Mouse (Mus musculus): Measurements from ENCODE around the gene Hax1. TPM values are rescaled to one million over a fixed set of nuclear protein-coding genes. Genes with fewer than 3 reads are reported as not detected.
A peak's percentile ranks its signal among the peaks of the same experiment; 100 is the strongest.

The Hax1 gene
- polyA plus RNA-seq, 1 experiment from 2014 or later: 79.4 TPM

- Histone ChIP-seq H3K27ac (ENCODE audit: poor library complexity, severe bottlenecking) (no peak overlapping the region), H3K9me3 (replicated peaks) (no peaks in the 10 kb centered on the region), H3K4me3 (no peak overlapping the region), H3K27me3 (replicated peaks) (no peaks in the 10 kb centered on the region), H3K4me1 (replicated peaks) (no peaks in the 10 kb centered on the region), H3K4me2 (no peak overlapping the region), H3K9ac (no peak overlapping the region), H3K36me3 (no peaks in the 10 kb centered on the region)
- ATAC-seq (ENCODE audit: insufficient number of reproducible peaks, low FRiP score): no peak
- WGBS: 54% methylated on average over 3 of the region's 3 CpGs
Observed at GRCm38 (mm10) chr3:89987211-89987610, 11.4 kb downstream of the Hax1 start.

DNA sequence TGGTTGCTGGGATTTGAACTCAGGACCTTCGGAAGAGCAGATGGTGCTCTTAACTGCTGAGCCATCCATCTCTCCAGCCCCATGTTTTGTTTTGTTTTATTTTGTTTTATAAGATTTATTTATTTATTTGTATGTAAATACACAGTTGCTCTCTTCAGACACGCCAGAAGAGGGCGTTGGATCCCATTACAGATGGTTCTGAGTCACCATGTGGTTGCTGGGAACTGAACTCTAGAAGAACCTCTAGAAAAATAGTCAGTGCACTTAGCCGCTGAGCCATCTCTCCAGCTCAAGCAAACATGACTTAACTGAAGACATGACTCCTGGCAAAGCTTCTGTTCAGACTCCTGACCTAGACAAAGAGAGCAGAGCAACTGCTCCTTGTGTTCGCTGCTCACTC lies 16.2 kb downstream of the Hax1 start:
- Histone ChIP-seq H3K4me2 (no peak overlapping the region), H3K9ac (no peak overlapping the region), H3K36me3 (no peaks in the 10 kb centered on the region), H3K4me1 (replicated peaks) (no peaks in the 10 kb centered on the region), H3K27ac (ENCODE audit: poor library complexity, severe bottlenecking) (no peak overlapping the region), H3K27me3 (replicated peaks) (no peaks in the 10 kb centered on the region), H3K9me3 (replicated peaks) (no peaks in the 10 kb centered on the region), H3K4me3 (no peak overlapping the region)
- WGBS: 64% methylated on average over 5 of the region's 5 CpGs
- no peak for ATAC-seq (ENCODE audit: insufficient number of reproducible peaks, low FRiP score)

DNA sequence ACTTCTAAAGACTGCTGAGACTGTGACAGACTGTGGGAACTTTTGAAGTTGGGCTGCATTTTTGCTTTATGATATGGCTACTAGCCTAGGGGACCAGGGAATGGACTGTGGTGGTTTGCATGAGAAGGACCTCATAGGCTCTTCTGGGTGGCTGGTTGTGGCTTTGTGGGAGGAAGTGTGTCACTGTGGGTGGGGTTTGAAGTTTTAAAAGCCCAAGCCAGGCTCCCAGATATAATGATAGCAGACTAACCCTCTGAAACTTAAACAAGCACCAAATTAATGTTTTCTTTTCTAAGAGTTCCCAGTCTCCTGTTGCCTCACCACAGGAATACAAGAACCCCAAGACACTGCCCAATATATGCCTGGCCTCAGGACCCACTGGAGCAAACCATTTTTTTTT lies 21.7 kb downstream of the Hax1 start:
- H3K27ac ChIP-seq (ENCODE audit: poor library complexity, severe bottlenecking): no peak overlapping the region
- H3K9ac ChIP-seq: no peak overlapping the region
- H3K4me3 ChIP-seq: no peak overlapping the region
- no peak overlapping the region for H3K4me2 ChIP-seq
- no peaks in the 10 kb centered on the region for H3K27me3 ChIP-seq (replicated peaks)
- no peaks in the 10 kb centered on the region for H3K9me3 ChIP-seq (replicated peaks)
- ATAC-seq (ENCODE audit: insufficient number of reproducible peaks, low FRiP score): no peak
- no peaks in the 10 kb centered on the region for H3K36me3 ChIP-seq
- no peaks in the 10 kb centered on the region for H3K4me1 ChIP-seq (replicated peaks)

GRCm38 (mm10) chr3:89968509-89968908 lies 30.1 kb downstream of the Hax1 start:
- H3K9me3 ChIP-seq (replicated peaks): no peaks in the 10 kb centered on the region
- H3K27me3 ChIP-seq (replicated peaks): no peaks in the 10 kb centered on the region
- H3K4me1 ChIP-seq (replicated peaks): peaks cover 17% of the 10 kb centered on the region
- 49% methylated on average over 7 of the region's 7 CpGs for WGBS
- H3K27ac ChIP-seq (ENCODE audit: poor library complexity, severe bottlenecking): no peak overlapping the region
- H3K4me2 ChIP-seq: no peak overlapping the region
- no peak overlapping the region for H3K4me3 ChIP-seq
- H3K36me3 ChIP-seq: no peaks in the 10 kb centered on the region
- no peak for ATAC-seq (ENCODE audit: insufficient number of reproducible peaks, low FRiP score)
- no peak overlapping the region for H3K9ac ChIP-seq

- H3K9me3 ChIP-seq (replicated peaks): no peaks in the 10 kb centered on the region
- H3K36me3 ChIP-seq: no peaks in the 10 kb centered on the region
- no peak overlapping the region for H3K27ac ChIP-seq (ENCODE audit: poor library complexity, severe bottlenecking)
- no peaks in the 10 kb centered on the region for H3K27me3 ChIP-seq (replicated peaks)
- no peak overlapping the region for H3K9ac ChIP-seq
- H3K4me2 ChIP-seq: no peak overlapping the region
- peaks cover 20% of the 10 kb centered on the region for H3K4me1 ChIP-seq (replicated peaks)
- 70% methylated on average over 4 of the region's 4 CpGs for WGBS
- ATAC-seq (ENCODE audit: insufficient number of reproducible peaks, low FRiP score): no peak
- H3K4me3 ChIP-seq: no peak overlapping the region
Observed at GRCm38 (mm10) chr3:89966946-89967345, 31.6 kb downstream of the Hax1 start.

DNA sequence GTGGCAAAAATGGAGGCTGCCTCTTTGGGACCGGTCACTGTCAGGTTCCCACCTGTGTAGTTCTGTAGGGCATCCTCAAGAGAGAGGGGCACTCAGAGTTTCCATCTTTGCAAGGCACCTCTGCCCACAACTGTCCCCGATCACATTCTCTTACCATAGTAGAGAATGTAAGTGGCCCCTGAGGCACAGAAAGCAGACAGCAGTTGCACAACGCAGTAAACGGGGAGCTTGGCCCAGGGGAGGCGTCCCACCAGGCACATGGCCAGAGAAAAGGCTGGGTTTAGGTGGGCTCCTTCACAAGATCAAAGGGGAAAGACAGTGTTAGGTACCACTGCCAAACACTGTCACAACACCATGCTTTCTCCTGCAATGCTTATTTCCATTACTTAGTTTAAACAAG lies 32.6 kb downstream of the Hax1 start:
- H3K9me3 ChIP-seq (replicated peaks): no peaks in the 10 kb centered on the region
- H3K27me3 ChIP-seq (replicated peaks): no peaks in the 10 kb centered on the region
- H3K9ac ChIP-seq: no peak overlapping the region
- ATAC-seq (ENCODE audit: insufficient number of reproducible peaks, low FRiP score): no peak
- H3K27ac ChIP-seq (ENCODE audit: poor library complexity, severe bottlenecking): no peak overlapping the region
- H3K4me2 ChIP-seq: no peak overlapping the region
- H3K4me3 ChIP-seq: no peak overlapping the region
- 93% methylated on average over 5 of the region's 5 CpGs for WGBS
- H3K36me3 ChIP-seq: no peaks in the 10 kb centered on the region
- peaks cover 29% of the 10 kb centered on the region for H3K4me1 ChIP-seq (replicated peaks)

DNA sequence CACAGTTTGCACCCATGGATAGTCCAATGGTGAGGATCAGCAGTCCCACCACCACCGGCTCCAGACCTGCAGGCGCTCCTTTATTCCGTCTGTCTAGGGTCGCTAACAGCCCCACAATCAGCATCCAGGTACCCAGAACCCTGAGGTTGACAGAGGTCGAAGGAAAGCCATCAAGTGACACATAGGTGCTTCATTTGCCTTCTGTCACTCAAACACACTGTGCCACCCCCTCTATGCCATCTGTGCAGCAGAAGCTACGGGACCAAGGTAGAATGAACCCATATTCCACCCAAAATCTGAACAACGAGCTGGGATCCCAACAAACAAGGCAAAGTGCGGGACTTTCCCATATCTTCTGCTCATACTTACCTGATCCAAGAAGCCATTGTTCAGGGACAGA lies 33.0 kb downstream of the Hax1 start:
- ATAC-seq (ENCODE audit: insufficient number of reproducible peaks, low FRiP score): no peak
- 94% methylated on average over 8 of the region's 8 CpGs for WGBS
- Histone ChIP-seq H3K9ac (no peak overlapping the region), H3K4me1 (replicated peaks) (peaks cover 34% of the 10 kb centered on the region), H3K4me2 (no peak overlapping the region), H3K9me3 (replicated peaks) (no peaks in the 10 kb centered on the region), H3K27me3 (replicated peaks) (no peaks in the 10 kb centered on the region), H3K4me3 (no peak overlapping the region), H3K27ac (ENCODE audit: poor library complexity, severe bottlenecking) (no peak overlapping the region), H3K36me3 (no peaks in the 10 kb centered on the region)

GRCm38 (mm10) chr3:89963926-89964739 lies 34.4 kb downstream of the Hax1 start:
- WGBS: 25% methylated on average over 22 of the region's 22 CpGs
- peaks cover 6% of the 10 kb centered on the region; the same call in 1 of the 2 replicates for H3K36me3 ChIP-seq
- H3K4me2 ChIP-seq: peak overlapping the region; percentile 98
- no peaks in the 10 kb centered on the region for H3K9me3 ChIP-seq (replicated peaks)
- H3K4me1 ChIP-seq (replicated peaks): peaks cover 47% of the 10 kb centered on the region
- H3K9ac ChIP-seq: peak overlapping the region; percentile 99
- H3K27me3 ChIP-seq (replicated peaks): no peaks in the 10 kb centered on the region
- peak overlapping the region; percentile 100 for H3K27ac ChIP-seq (ENCODE audit: poor library complexity, severe bottlenecking)
- no peak for ATAC-seq (ENCODE audit: insufficient number of reproducible peaks, low FRiP score)
- peak overlapping the region; percentile 93 for H3K4me3 ChIP-seq

DNA sequence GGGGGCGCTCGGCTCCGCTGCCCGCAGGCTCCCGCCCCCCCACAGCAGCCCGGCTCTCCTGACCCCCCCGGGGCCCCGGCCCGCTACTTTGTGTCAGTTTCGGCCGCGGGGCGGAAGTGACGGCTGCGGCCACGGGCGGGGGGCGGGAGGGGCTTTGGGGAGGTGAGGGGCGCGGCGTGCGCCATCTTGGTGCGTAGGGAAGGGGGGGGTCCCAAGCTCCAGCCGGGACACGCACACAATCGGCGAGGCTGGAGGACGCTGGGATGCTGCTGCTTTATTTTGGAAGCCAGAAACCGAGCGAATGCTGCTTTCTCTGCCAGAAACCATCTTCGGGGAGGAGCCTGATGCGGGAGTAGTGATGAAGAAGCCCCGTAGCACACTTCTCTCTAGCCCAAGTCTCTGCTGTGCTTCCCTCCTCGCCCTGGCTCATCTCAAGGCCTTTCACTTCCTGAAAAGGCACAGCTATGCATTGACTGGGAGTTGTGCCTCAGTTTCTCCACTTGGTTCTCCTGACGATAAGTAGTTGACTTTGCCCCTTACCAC lies 35.3 kb downstream of the Hax1 start, which contains the start of gene Atp8b2:
Gene Atp8b2, minus strand, starts transcription at position 288 of the 543 bp plus-strand sequence.
- Histone ChIP-seq H3K9ac (peak within 1 kb of the TSS; percentile 99), H3K4me3 (peak within 1 kb of the TSS; percentile 93), H3K9me3 (replicated peaks) (no peaks in the 10 kb centered on the region), H3K27me3 (replicated peaks) (no peaks in the 10 kb centered on the region), H3K4me1 (replicated peaks) (peaks cover 46% of the 10 kb centered on the region), H3K27ac (ENCODE audit: poor library complexity, severe bottlenecking) (peak within 1 kb of the TSS; percentile 100), H3K4me2 (peak within 1 kb of the TSS; percentile 98), H3K36me3 (peaks cover 14% of the 10 kb centered on the region)
- ATAC-seq (ENCODE audit: insufficient number of reproducible peaks, low FRiP score): peak; percentile 69
- WGBS: 1% methylated on average over 34 of the region's 35 CpGs

- no peaks in the 10 kb centered on the region for H3K9me3 ChIP-seq (replicated peaks)
- H3K4me3 ChIP-seq: peak overlapping the region; percentile 93
- peak overlapping the region; percentile 98 for H3K4me2 ChIP-seq
- ATAC-seq (ENCODE audit: insufficient number of reproducible peaks, low FRiP score): peak; percentile 0
- no peaks in the 10 kb centered on the region for H3K27me3 ChIP-seq (replicated peaks)
- H3K4me1 ChIP-seq (replicated peaks): peaks cover 46% of the 10 kb centered on the region
- H3K27ac ChIP-seq (ENCODE audit: poor library complexity, severe bottlenecking): peak overlapping the region; percentile 100
- H3K9ac ChIP-seq: peak overlapping the region; percentile 99
- under 1% methylated on average over 30 of the region's 30 CpGs for WGBS
- H3K36me3 ChIP-seq: peaks cover 19% of the 10 kb centered on the region
Observed at GRCm38 (mm10) chr3:89962751-89963220, 35.8 kb downstream of the Hax1 start.

DNA sequence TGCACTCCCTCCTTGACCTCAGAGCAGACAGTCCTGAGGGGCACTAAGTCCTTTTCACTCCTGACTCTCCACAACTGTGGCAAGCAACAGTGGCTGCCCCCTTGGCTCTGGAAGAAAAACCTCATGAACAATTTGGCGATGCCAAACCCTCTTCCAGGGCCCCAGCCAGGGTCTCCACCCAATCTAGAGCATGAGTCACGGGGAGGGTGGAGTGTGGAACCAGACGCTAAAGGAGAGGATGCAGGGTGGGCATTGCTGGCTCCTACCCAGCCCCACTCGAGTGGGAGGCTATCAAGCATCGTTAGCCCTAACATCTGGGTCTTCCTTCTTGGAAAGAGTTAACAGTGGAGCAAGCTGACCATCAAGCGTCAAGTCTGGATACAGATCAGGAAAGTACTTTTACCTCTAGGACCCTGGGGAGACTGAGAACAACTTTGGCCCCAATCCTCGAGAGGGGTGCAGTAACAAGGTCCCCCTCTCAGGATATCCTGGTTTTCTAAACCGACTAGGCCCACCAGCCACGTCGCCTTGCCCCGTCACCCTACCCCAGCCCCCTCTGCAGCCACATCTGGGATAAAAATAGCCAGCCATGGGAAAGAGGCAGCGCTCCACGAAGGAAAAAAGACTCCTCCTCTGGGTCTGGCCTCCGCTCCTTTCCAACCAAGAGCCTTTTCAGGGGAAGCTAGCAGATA lies 36.4 kb downstream of the Hax1 start:
- WGBS: under 1% methylated on average over 14 of the region's 14 CpGs
- no peak for ATAC-seq (ENCODE audit: insufficient number of reproducible peaks, low FRiP score)
- peaks cover 46% of the 10 kb centered on the region for H3K4me1 ChIP-seq (replicated peaks)
- peak overlapping the region; percentile 100 for H3K27ac ChIP-seq (ENCODE audit: poor library complexity, severe bottlenecking)
- peaks cover 25% of the 10 kb centered on the region for H3K36me3 ChIP-seq
- H3K4me2 ChIP-seq: peak overlapping the region; percentile 98
- no peaks in the 10 kb centered on the region for H3K9me3 ChIP-seq (replicated peaks)
- peak overlapping the region; percentile 99 for H3K9ac ChIP-seq
- peak overlapping the region; percentile 93 for H3K4me3 ChIP-seq
- H3K27me3 ChIP-seq (replicated peaks): no peaks in the 10 kb centered on the region

Measured in heart, embryonic 12.5 days (tissue).